Mouse (Mus musculus): ENCODE measurements around the gene Adam19. TPM values are rescaled to one million over a fixed set of nuclear protein-coding genes. Genes with fewer than 3 reads are reported as not detected.
A peak's percentile ranks its signal among the peaks of the same experiment; 100 is the strongest.

Gene Adam19
- polyA plus RNA-seq, 1 experiment from 2014 or later, result 21.3 TPM

- Histone ChIP-seq H3K4me2 (ENCODE audit: low read length) (no peak overlapping the region), H3K36me3 (ENCODE audit: control insufficient read depth, insufficient read depth, low read length) (peaks cover 37% of the 10 kb centered on the region), H3K9ac (ENCODE audit: low read length) (no peak overlapping the region), H3K27me3 (replicated peaks; ENCODE audit: control insufficient read depth, insufficient read depth, low read length) (no peaks in the 10 kb centered on the region), H3K4me3 (ENCODE audit: low read depth, low read length) (no peak overlapping the region), H3K9me3 (ENCODE audit: control insufficient read depth, low read length) (no peaks in the 10 kb centered on the region), H3K4me1 (replicated peaks; ENCODE audit: control insufficient read depth, insufficient read depth, low read length) (peaks cover 25% of the 10 kb centered on the region), H3K27ac (ENCODE audit: low read depth) (peak overlapping the region; percentile 54; the same call in 1 of the 2 replicates)
- WGBS, result 91% methylated on average over 17 of the region's 17 CpGs
- no peak for ATAC-seq (replicated peaks; ENCODE audit: low FRiP score, low TSS enrichment, low read depth)
- DNase-seq (ENCODE audit: low spot score), result no peak
These were observed 18.3 kb downstream of the Adam19 start for GRCm38 (mm10) chr11:46073850-46074688.

- WGBS, result 73% methylated on average over 3 of the region's 3 CpGs
- Histone ChIP-seq H3K36me3 (ENCODE audit: control insufficient read depth, insufficient read depth, low read length) (peaks cover 37% of the 10 kb centered on the region), H3K27me3 (replicated peaks; ENCODE audit: control insufficient read depth, insufficient read depth, low read length) (no peaks in the 10 kb centered on the region), H3K27ac (ENCODE audit: low read depth) (no peak overlapping the region), H3K4me3 (ENCODE audit: low read depth, low read length) (no peak overlapping the region), H3K9me3 (ENCODE audit: control insufficient read depth, low read length) (no peaks in the 10 kb centered on the region), H3K4me2 (ENCODE audit: low read length) (no peak overlapping the region), H3K4me1 (replicated peaks; ENCODE audit: control insufficient read depth, insufficient read depth, low read length) (peaks cover 14% of the 10 kb centered on the region), H3K9ac (ENCODE audit: low read length) (no peak overlapping the region)
- DNase-seq (ENCODE audit: low spot score) (no peak), ATAC-seq (replicated peaks; ENCODE audit: low FRiP score, low TSS enrichment, low read depth) (no peak)
These were observed 19.7 kb downstream of the Adam19 start for GRCm38 (mm10) chr11:46075507-46075906.

- no peak overlapping the region for H3K4me3 ChIP-seq (ENCODE audit: low read depth, low read length)
- 93% methylated on average over 11 of the region's 11 CpGs for WGBS
- ATAC-seq (replicated peaks; ENCODE audit: low FRiP score, low TSS enrichment, low read depth) (no peak), DNase-seq (ENCODE audit: low spot score) (no peak)
- H3K27me3 ChIP-seq (replicated peaks; ENCODE audit: control insufficient read depth, insufficient read depth, low read length), result no peaks in the 10 kb centered on the region
- H3K9me3 ChIP-seq (ENCODE audit: control insufficient read depth, low read length), result no peaks in the 10 kb centered on the region
- no peak overlapping the region for H3K27ac ChIP-seq (ENCODE audit: low read depth)
- H3K4me1 ChIP-seq (replicated peaks; ENCODE audit: control insufficient read depth, insufficient read depth, low read length), result peaks cover 14% of the 10 kb centered on the region
- H3K9ac ChIP-seq (ENCODE audit: low read length), result no peak overlapping the region
- no peak overlapping the region for H3K4me2 ChIP-seq (ENCODE audit: low read length)
- H3K36me3 ChIP-seq (ENCODE audit: control insufficient read depth, insufficient read depth, low read length), result peaks cover 28% of the 10 kb centered on the region
These were observed 20.8 kb downstream of the Adam19 start for GRCm38 (mm10) chr11:46076442-46077158.

- Histone ChIP-seq H3K4me1 (replicated peaks; ENCODE audit: control insufficient read depth, insufficient read depth, low read length) (peaks cover 13% of the 10 kb centered on the region), H3K4me3 (ENCODE audit: low read depth, low read length) (no peak overlapping the region), H3K9me3 (ENCODE audit: control insufficient read depth, low read length) (no peaks in the 10 kb centered on the region), H3K27ac (ENCODE audit: low read depth) (no peak overlapping the region), H3K36me3 (ENCODE audit: control insufficient read depth, insufficient read depth, low read length) (peaks cover 26% of the 10 kb centered on the region), H3K9ac (ENCODE audit: low read length) (no peak overlapping the region), H3K27me3 (replicated peaks; ENCODE audit: control insufficient read depth, insufficient read depth, low read length) (no peaks in the 10 kb centered on the region), H3K4me2 (ENCODE audit: low read length) (no peak overlapping the region)
- DNase-seq (ENCODE audit: low spot score) (no peak), ATAC-seq (replicated peaks; ENCODE audit: low FRiP score, low TSS enrichment, low read depth) (no peak)
- 90% methylated on average over 5 of the region's 5 CpGs for WGBS
These were observed 21.5 kb downstream of the Adam19 start for GRCm38 (mm10) chr11:46077304-46077703.

- Histone ChIP-seq H3K27ac (ENCODE audit: low read depth) (no peak overlapping the region), H3K36me3 (ENCODE audit: control insufficient read depth, insufficient read depth, low read length) (peaks cover 22% of the 10 kb centered on the region), H3K4me1 (replicated peaks; ENCODE audit: control insufficient read depth, insufficient read depth, low read length) (peaks cover 7% of the 10 kb centered on the region), H3K27me3 (replicated peaks; ENCODE audit: control insufficient read depth, insufficient read depth, low read length) (no peaks in the 10 kb centered on the region), H3K9me3 (ENCODE audit: control insufficient read depth, low read length) (no peaks in the 10 kb centered on the region), H3K4me2 (ENCODE audit: low read length) (no peak overlapping the region), H3K9ac (ENCODE audit: low read length) (no peak overlapping the region), H3K4me3 (ENCODE audit: low read depth, low read length) (no peak overlapping the region)
- no peak for DNase-seq (ENCODE audit: low spot score)
- no peak for ATAC-seq (replicated peaks; ENCODE audit: low FRiP score, low TSS enrichment, low read depth)
- 81% methylated on average over 7 of the region's 7 CpGs for WGBS
These were observed 22.1 kb downstream of the Adam19 start for GRCm38 (mm10) chr11:46077732-46078375.

GRCm38 (mm10) chr11:46081075-46081474 is 25.3 kb downstream of the Adam19 start:
- WGBS, result 81% methylated on average over 2 of the region's 2 CpGs

GRCm38 (mm10) chr11:46083405-46083804 is 27.6 kb downstream of the Adam19 start:
- Histone ChIP-seq H3K9ac (ENCODE audit: low read length) (no peak overlapping the region), H3K27ac (ENCODE audit: low read depth) (no peak overlapping the region), H3K9me3 (ENCODE audit: control insufficient read depth, low read length) (no peaks in the 10 kb centered on the region), H3K27me3 (replicated peaks; ENCODE audit: control insufficient read depth, insufficient read depth, low read length) (no peaks in the 10 kb centered on the region), H3K36me3 (ENCODE audit: control insufficient read depth, insufficient read depth, low read length) (0 out of 2 replicates have a peak, but pooled peaks cover 6% of the 10 kb centered on the region), H3K4me2 (ENCODE audit: low read length) (no peak overlapping the region), H3K4me1 (replicated peaks; ENCODE audit: control insufficient read depth, insufficient read depth, low read length) (peaks cover 9% of the 10 kb centered on the region), H3K4me3 (ENCODE audit: low read depth, low read length) (no peak overlapping the region)
- WGBS, result 70% methylated on average over 3 of the region's 3 CpGs
- ATAC-seq (replicated peaks; ENCODE audit: low FRiP score, low TSS enrichment, low read depth) (no peak), DNase-seq (ENCODE audit: low spot score) (no peak)

More at GRCm38 (mm10) chr11:46081075-46081474, 25.3 kb downstream of the Adam19 start:
- Histone ChIP-seq H3K36me3 (ENCODE audit: control insufficient read depth, insufficient read depth, low read length) (peaks cover 20% of the 10 kb centered on the region), H3K27me3 (replicated peaks; ENCODE audit: control insufficient read depth, insufficient read depth, low read length) (no peaks in the 10 kb centered on the region), H3K9ac (ENCODE audit: low read length) (no peak overlapping the region), H3K9me3 (ENCODE audit: control insufficient read depth, low read length) (no peaks in the 10 kb centered on the region), H3K4me3 (ENCODE audit: low read depth, low read length) (no peak overlapping the region), H3K4me2 (ENCODE audit: low read length) (no peak overlapping the region), H3K4me1 (replicated peaks; ENCODE audit: control insufficient read depth, insufficient read depth, low read length) (no peaks in the 10 kb centered on the region; the same call in 1 of the 2 replicates), H3K27ac (ENCODE audit: low read depth) (no peak overlapping the region)
- ATAC-seq (replicated peaks; ENCODE audit: low FRiP score, low TSS enrichment, low read depth), result no peak
- no peak for DNase-seq (ENCODE audit: low spot score)

GRCm38 (mm10) chr11:46083835-46084444 is 28.1 kb downstream of the Adam19 start:
- WGBS, result 84% methylated on average over 11 of the region's 11 CpGs
- Histone ChIP-seq H3K36me3 (ENCODE audit: control insufficient read depth, insufficient read depth, low read length) (0 out of 2 replicates have a peak, but pooled peaks cover 6% of the 10 kb centered on the region), H3K27ac (ENCODE audit: low read depth) (peak overlapping the region; percentile 14; the same call in 1 of the 2 replicates), H3K9me3 (ENCODE audit: control insufficient read depth, low read length) (no peaks in the 10 kb centered on the region), H3K27me3 (replicated peaks; ENCODE audit: control insufficient read depth, insufficient read depth, low read length) (no peaks in the 10 kb centered on the region), H3K4me3 (ENCODE audit: low read depth, low read length) (no peak overlapping the region), H3K4me1 (replicated peaks; ENCODE audit: control insufficient read depth, insufficient read depth, low read length) (peaks cover 15% of the 10 kb centered on the region), H3K9ac (ENCODE audit: low read length) (no peak overlapping the region), H3K4me2 (ENCODE audit: low read length) (no peak overlapping the region)
- DNase-seq (ENCODE audit: low spot score) (no peak), ATAC-seq (replicated peaks; ENCODE audit: low FRiP score, low TSS enrichment, low read depth) (no peak)

Data from intestine, embryonic 14.5 days (tissue).